Mouse (Mus musculus) hindbrain, embryonic 12.5 days (tissue): ENCODE measurements around the gene Bex3. TPM values are rescaled to one million over a fixed set of nuclear protein-coding genes. Genes with fewer than 3 reads are reported as not detected.
"Not testable (repeated sequence)": the region's sequence is repeated elsewhere in the genome, so short reads cannot be mapped to it uniquely, and the experiment has no call there.

Experiments used
- ATAC-seq: fragments of 200-750 bp; cut with Nextera tagmentation; 2 replicates; pipeline ENCODE4 v1.8.0; 2017; ENCODE audit warnings: moderate TSS enrichment; ENCODE audit not compliant: low FRiP score
- H3K27ac ChIP-seq: fragments of 300-500 bp; sonication (generic); 2 replicates; pipeline ENCODE4 v1.5.1; 2016; ENCODE audit warnings: mild to moderate bottlenecking
- H3K27me3 ChIP-seq: fragments of 300-500 bp; sonication (generic); 2 replicates; pipeline ENCODE4 v1.6.1; 2016; ENCODE audit warnings: mild to moderate bottlenecking
- H3K36me3 ChIP-seq: fragments of 300-500 bp; sonication (generic); 2 replicates; pipeline ENCODE4 v1.6.1; 2016; ENCODE audit warnings: mild to moderate bottlenecking
- H3K4me1 ChIP-seq: fragments of 300-500 bp; sonication (generic); 2 replicates; pipeline ENCODE4 v1.6.1; 2016
- H3K4me2 ChIP-seq: fragments of 300-500 bp; sonication (generic); replicated peaks from 2 replicates; pipeline ENCODE4 v1.6.1; 2016; ENCODE audit warnings: mild to moderate bottlenecking
- H3K4me3 ChIP-seq: fragments of 300-500 bp; sonication (generic); 2 replicates; pipeline ENCODE4 v1.5.1; 2016; ENCODE audit warnings: mild to moderate bottlenecking
- H3K9ac ChIP-seq: fragments of 300-500 bp; sonication (generic); 2 replicates; pipeline ENCODE4 v1.6.1; 2016; ENCODE audit warnings: mild to moderate bottlenecking, moderate library complexity
- H3K9me3 ChIP-seq: fragments of 300-500 bp; sonication (generic); replicated peaks from 2 replicates; pipeline ENCODE4 v1.6.1; 2016; ENCODE audit warnings: mild to moderate bottlenecking
- WGBS: fragments of 180-500 bp; shearing (Covaris S2); methylation state at CpG from one replicate; pipeline ENCODE4 v1.1.7; 2016; 5-methylcytosine and 5-hydroxymethylcytosine counted together
- polyA plus RNA-seq: library from polyadenylated mRNA; unstranded; fragments of >200 nt; fragmentation: Nextera tagmentation; extraction: Ambion mirVana; gene quantifications from 2 replicates; pipeline ENCODE4 v1.2.1, GENCODE M21; 2016

Bex3 gene
- polyA plus RNA-seq, 1 experiment from 2014 or later = 656 TPM

DNA sequence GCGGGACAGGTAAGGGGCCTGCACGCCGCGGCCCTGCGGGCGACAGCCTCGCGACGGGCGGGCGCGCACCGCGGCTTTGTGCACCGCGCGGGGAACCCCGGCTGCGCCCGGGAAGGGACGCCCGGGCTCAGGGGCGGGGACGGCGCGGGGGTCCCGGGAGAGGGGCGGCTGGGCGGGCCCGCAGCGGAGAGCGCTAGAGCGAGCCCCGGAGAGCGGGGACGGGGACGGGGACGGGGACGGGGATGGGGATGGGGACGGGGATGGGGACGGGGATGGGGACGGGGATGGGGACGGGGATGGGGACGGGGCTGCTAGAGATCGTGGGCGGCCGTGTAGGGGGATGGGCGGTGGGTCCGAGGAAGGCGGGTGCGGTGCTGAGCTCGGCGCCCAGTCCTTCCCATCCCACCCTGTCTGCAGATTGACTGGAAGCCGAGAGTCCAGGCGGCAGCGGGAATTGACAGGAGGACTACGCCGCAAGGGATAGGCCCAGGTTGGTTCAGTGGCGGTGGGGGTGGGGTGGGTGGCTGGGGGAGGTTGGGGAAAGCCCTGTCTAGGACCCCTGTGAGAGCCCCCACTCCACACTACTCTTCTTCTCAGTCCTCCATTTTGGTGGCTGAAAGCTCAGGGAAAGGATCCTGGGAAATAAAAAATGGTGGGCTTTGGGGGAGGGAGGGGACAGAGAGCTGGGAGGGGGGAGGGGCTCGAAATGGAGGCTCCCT lies 499 bp downstream of the Bex3 start:
- Histone ChIP-seq H3K27ac (peak overlapping the region; percentile 68), H3K4me2 (peak overlapping the region; percentile 53), H3K4me3 (peak overlapping the region; percentile 41), H3K9ac (peak overlapping the region; percentile 74)
- not testable (repeated sequence) for H3K4me1 ChIP-seq, H3K9me3 ChIP-seq, H3K36me3 ChIP-seq, H3K27me3 ChIP-seq
- peak; percentile 80 for ATAC-seq
- WGBS = 42% methylated on average over 18 of the region's 60 CpGs

DNA sequence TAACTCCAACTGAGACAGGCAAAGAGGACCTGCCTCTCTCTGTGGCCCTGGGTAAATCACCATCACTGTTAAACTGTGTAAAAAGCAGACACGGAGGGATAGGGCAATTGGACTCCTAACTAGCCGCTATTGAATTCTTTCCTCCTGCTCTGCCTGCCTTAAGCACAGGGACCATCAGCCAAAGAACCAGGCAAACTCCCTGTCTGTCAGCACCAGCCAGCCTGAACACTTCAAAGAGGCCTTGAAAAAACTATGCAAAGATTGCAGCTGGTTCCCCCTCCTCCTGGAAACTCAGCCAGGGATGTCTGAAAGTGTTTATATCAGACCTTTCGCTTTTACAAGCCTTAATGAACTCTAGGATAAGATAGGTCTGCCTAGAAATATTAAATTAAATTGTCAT lies 4.5 kb downstream of the Bex3 start:
- no peaks in the 10 kb centered on the region for H3K9me3 ChIP-seq
- H3K9ac ChIP-seq = no peak overlapping the region
- H3K36me3 ChIP-seq = no peaks in the 10 kb centered on the region
- 24% methylated on average over 3 of the region's 3 CpGs for WGBS
- H3K4me1 ChIP-seq = 0 out of 2 replicates have a peak, but pooled peaks cover 2% of the 10 kb centered on the region
- ATAC-seq = no peak
- H3K27ac ChIP-seq = 0 out of 2 replicates have a peak overlapping the region, but pooled peaks have one; percentile 18
- no peak overlapping the region for H3K4me3 ChIP-seq
- H3K4me2 ChIP-seq = no peak overlapping the region
- H3K27me3 ChIP-seq = peaks cover 4% of the 10 kb centered on the region

DNA sequence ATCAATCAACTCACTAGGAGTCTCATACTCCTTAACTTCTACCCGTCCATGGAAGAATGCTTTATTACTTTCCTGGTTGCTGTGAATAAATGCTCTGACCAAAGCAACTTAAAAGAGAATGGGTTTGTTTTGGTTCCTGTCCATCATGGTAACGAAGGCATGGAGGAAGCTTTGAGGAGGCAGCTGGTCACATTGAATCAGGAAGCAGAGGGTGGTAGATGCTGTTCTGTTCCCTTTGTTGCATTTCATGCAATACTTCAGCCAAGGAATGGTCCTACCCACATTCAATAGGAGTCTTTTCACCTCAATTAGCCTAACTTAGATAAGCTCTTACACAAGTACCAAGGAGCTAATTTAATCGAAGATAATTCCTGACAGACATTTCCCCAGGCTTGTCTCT lies 5.3 kb downstream of the Bex3 start:
- no peak for ATAC-seq
- Histone ChIP-seq H3K4me3 (no peak overlapping the region), H3K27me3 (peaks cover 4% of the 10 kb centered on the region; the same call in 1 of the 2 replicates), H3K9me3 (no peaks in the 10 kb centered on the region), H3K9ac (no peak overlapping the region), H3K36me3 (no peaks in the 10 kb centered on the region), H3K4me1 (0 out of 2 replicates have a peak, but pooled peaks cover 2% of the 10 kb centered on the region), H3K27ac (no peak overlapping the region), H3K4me2 (no peak overlapping the region)
- WGBS = 33% methylated on average over 3 of the region's 3 CpGs

DNA sequence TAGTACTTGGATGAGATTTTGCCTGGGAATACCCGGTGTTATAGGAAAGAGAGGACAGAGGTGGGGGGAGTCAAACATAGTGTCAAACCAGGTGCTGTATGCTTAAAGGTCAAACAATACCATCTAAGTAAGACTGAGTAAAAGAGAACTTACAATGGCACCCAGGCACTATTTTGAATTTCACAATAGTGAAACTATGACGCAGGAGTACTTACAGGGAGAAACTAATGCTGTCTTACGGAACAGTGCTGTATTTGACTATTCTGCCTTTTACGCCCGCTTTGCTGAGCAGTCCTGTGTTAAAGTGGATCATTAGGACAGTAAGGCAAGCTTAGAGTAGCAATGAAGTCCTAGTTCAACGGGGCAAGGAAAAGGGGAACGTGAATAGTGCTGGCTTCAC lies 7.5 kb downstream of the Bex3 start:
- Histone ChIP-seq H3K36me3 (no peaks in the 10 kb centered on the region), H3K9me3 (no peaks in the 10 kb centered on the region), H3K27ac (no peak overlapping the region), H3K9ac (no peak overlapping the region), H3K27me3 (peaks cover 4% of the 10 kb centered on the region; the same call in 1 of the 2 replicates), H3K4me2 (no peak overlapping the region), H3K4me1 (no peaks in the 10 kb centered on the region), H3K4me3 (no peak overlapping the region)
- WGBS = 84% methylated on average over 7 of the region's 7 CpGs
- no peak for ATAC-seq

DNA sequence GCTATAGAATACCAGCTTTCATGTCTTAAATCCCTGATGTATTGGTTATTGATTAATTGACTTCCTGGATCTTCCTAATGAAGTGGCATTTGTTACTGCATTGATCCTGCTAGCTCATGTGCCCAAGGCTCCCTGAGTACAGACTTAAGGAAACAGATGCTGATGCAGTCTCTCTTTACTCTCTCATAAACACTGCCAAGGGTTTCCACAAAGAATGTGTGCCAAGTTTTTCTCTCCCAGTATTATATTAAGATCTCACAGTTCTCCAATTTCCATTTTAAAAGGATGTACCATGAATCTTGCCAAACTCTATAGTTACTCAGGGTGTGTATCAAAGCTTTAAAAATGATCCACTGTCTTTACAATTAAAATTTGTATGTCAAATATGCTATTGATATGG lies 8.3 kb downstream of the Bex3 start:
- no peak overlapping the region for H3K4me2 ChIP-seq
- ATAC-seq = no peak

DNA sequence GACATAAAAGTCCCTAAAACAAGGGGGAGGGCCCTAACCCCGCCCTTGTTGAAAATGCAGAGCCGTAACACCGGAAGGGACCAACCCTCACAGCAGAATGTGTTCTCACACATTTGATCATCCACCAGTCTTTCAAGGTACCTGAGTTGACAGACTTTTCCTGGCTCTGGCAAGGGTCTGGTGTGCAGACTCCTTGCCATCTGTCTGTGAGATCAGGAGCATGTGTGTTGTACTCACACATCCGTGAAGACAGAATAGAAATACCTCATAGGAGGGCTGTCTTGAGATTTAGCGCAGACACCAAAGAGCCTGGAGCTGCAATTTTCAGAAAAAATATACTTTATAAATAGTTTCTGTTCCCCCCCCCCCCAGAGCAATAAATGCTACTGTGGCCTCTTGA lies 9.4 kb downstream of the Bex3 start:
- Histone ChIP-seq H3K9me3 (no peaks in the 10 kb centered on the region), H3K4me3 (no peak overlapping the region), H3K4me1 (no peaks in the 10 kb centered on the region), H3K36me3 (no peaks in the 10 kb centered on the region), H3K27me3 (peaks cover 4% of the 10 kb centered on the region; the same call in 1 of the 2 replicates), H3K4me2 (no peak overlapping the region), H3K9ac (no peak overlapping the region), H3K27ac (no peak overlapping the region)
- ATAC-seq = no peak
- 86% methylated on average over 5 of the region's 5 CpGs for WGBS

More for the DNA sequence above, 8.3 kb downstream of the Bex3 start:
- peaks cover 4% of the 10 kb centered on the region; the same call in 1 of the 2 replicates for H3K27me3 ChIP-seq
- no peak overlapping the region for H3K9ac ChIP-seq
- H3K27ac ChIP-seq = no peak overlapping the region
- no peak overlapping the region for H3K4me3 ChIP-seq
- no peaks in the 10 kb centered on the region for H3K36me3 ChIP-seq
- H3K4me1 ChIP-seq = no peaks in the 10 kb centered on the region
- no peaks in the 10 kb centered on the region for H3K9me3 ChIP-seq

DNA sequence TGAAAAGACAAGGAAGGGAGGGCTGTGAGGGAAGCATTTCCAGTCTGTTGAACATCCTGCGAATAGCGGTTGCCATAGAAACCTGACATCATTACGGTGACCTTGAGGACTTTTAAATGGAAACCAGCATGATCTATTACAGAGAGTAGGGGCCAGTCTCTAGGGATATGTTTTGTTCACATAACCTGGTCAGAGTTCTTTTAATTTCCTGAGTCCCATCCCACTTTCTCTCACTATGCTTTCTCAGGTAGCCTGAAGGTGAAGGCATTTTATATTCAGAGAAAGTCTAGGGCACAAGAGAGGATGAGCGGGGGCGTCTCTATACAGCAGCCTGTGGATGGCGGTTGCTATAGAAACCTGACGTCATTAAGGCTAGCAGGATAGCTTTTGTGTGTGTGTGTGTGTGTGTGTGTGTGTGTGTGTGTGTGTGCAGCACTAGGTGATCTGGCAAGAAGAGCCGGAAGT lies 20.8 kb downstream of the Bex3 start:
- H3K27ac ChIP-seq = peak overlapping the region; percentile 78
- peak overlapping the region; percentile 42 for H3K4me2 ChIP-seq
- no peaks in the 10 kb centered on the region for H3K9me3 ChIP-seq
- H3K4me3 ChIP-seq = no peak overlapping the region
- peak; percentile 97 for ATAC-seq
- no peak overlapping the region for H3K9ac ChIP-seq
- 28% methylated on average over 8 of the region's 8 CpGs for WGBS
- no peaks in the 10 kb centered on the region for H3K4me1 ChIP-seq
- no peaks in the 10 kb centered on the region for H3K27me3 ChIP-seq
- no peaks in the 10 kb centered on the region for H3K36me3 ChIP-seq

DNA sequence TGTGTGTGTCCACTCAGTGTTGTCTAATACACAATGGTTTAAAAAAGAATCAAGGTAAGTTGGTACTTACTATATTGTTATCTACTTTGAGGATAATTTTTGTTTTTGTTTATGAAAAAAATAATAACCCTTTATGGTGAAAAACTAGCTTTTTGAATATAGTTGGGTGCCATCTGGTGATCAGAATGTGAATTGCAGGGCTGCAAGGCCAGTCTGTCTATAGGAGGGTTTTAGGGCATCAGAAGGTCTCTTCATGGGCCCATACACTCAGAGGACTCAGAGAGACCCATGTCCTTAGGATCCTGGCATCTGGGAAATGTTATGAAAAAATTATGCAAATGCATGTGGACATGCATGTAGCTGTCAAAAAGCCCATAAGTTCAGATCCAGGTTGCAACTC lies 34.2 kb downstream of the Bex3 start:
- Histone ChIP-seq H3K27ac (no peak overlapping the region), H3K4me3 (no peak overlapping the region), H3K9me3 (no peaks in the 10 kb centered on the region), H3K9ac (no peak overlapping the region), H3K27me3 (no peaks in the 10 kb centered on the region), H3K4me1 (no peaks in the 10 kb centered on the region), H3K4me2 (no peak overlapping the region), H3K36me3 (no peaks in the 10 kb centered on the region)
- ATAC-seq = peak; percentile 54; the same call in 1 of the 2 replicates

DNA sequence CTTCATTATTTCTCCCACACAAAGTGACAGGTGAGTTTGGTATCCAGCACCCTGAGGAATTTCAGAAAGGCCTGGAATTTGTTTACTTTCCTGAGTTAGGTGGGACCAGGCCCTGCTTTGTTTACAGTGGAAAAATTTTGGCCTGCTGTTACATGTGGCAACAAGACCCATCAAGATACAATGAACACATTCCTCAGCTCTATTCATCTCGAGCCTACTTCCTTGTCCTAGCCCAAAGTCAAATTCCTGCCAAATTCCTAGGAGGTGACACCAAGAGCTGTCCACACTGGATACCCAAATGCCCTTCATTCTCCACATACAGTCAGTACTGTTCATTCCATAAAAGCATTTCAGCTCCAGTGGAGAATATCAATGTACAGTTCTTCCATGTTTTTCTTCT lies 36.1 kb downstream of the Bex3 start:
- no peaks in the 10 kb centered on the region for H3K4me1 ChIP-seq

DNA sequence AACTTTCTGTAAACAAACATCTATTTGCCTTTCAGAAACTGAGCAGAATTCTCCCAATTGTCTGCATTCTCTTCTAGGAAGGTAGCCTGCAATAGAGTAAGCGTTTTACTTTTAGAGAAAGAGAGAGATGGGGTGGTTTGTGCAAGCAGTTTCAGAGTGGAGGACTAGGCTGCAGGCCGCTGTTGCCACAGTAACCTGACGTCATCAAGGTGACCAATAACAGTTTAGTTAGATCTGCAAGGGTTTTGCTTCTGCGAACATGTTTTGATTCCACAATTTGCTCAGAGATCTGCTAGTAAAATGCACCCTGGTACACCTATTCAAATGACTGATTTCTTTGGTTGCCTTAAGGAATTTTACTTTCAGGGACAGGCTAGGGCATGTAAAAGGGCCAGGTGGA lies 43.2 kb downstream of the Bex3 start:
- Histone ChIP-seq H3K36me3 (no peaks in the 10 kb centered on the region), H3K4me2 (peak overlapping the region; percentile 8; the same call in 1 of the 2 replicates), H3K4me3 (no peak overlapping the region), H3K4me1 (no peaks in the 10 kb centered on the region), H3K9me3 (no peaks in the 10 kb centered on the region), H3K27ac (no peak overlapping the region), H3K27me3 (no peaks in the 10 kb centered on the region), H3K9ac (no peak overlapping the region)
- 37% methylated on average over 4 of the region's 4 CpGs for WGBS
- ATAC-seq = no peak

More for the DNA sequence above, 36.1 kb downstream of the Bex3 start:
- Histone ChIP-seq H3K4me2 (no peak overlapping the region), H3K27me3 (no peaks in the 10 kb centered on the region), H3K36me3 (no peaks in the 10 kb centered on the region), H3K9me3 (no peaks in the 10 kb centered on the region), H3K9ac (no peak overlapping the region), H3K4me3 (no peak overlapping the region), H3K27ac (no peak overlapping the region)
- 56% methylated on average over 1 of the region's 1 CpGs for WGBS
- no peak for ATAC-seq

DNA sequence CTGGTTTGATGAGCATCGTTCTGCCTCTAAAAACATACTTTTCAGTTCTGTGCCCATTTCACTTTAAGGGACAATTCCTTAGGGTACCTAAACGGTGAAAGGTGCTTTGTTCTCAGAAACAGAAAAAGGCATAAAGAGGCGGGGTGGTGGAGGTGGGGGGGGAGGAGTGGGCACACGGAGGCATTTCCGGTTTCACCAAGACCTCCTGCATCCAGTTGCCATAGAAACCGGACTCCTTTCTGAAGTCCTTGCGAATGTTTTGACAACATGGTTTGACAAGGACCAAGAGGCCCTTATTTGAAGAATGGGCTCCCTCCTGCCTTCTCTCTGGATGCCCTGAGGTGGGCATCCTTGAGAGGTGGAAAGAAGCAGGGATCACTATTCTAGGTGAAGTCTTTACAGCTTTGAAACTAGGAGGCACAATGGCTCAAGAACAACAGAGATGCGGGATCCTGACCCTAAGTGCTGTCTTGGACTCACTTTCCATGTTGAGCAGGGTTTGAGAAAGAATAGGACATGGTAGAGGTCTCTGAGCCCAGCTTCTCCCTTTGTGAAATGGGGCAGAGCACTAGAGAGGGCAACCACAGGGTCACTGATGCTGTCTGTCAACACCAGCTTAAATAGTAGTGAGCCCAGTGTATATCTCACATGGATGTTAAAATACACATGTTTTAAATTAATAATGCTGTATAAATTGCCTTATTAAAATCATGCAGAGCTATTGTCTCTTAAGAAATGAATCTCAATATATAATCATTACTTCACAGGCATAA lies 43.9 kb downstream of the Bex3 start:
- Histone ChIP-seq H3K4me1 (no peaks in the 10 kb centered on the region), H3K9ac (no peak overlapping the region), H3K27ac (no peak overlapping the region), H3K4me3 (no peak overlapping the region), H3K4me2 (peak overlapping the region; percentile 8; the same call in 1 of the 2 replicates), H3K36me3 (no peaks in the 10 kb centered on the region), H3K27me3 (no peaks in the 10 kb centered on the region), H3K9me3 (no peaks in the 10 kb centered on the region)
- ATAC-seq = 0 out of 2 replicates have a peak, but pooled peaks have one; percentile 56
- 32% methylated on average over 8 of the region's 8 CpGs for WGBS

DNA sequence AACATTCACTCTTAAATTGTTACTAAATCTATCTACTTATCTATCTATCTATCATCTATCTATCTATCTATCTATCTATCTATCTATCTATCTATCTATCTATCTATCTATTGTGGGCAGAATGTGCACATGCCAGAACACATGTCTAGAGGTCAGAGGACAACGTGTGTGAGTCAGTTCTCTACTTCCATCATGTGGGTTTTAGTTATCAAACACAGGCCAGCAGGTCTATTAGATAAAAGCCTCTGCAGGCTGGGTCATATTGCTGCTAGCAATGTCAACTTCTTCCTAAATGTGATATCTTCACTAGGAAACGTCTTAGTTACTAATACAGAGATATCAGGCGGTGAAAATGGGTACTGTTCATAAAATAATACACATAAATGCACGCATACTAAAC lies 49.9 kb downstream of the Bex3 start:
- Histone ChIP-seq H3K4me2 (no peak overlapping the region), H3K9ac (no peak overlapping the region), H3K27ac (no peak overlapping the region), H3K9me3 (no peaks in the 10 kb centered on the region), H3K4me3 (no peak overlapping the region), H3K36me3 (no peaks in the 10 kb centered on the region), H3K4me1 (no peaks in the 10 kb centered on the region), H3K27me3 (no peaks in the 10 kb centered on the region)
- 73% methylated on average over 4 of the region's 4 CpGs for WGBS
- ATAC-seq = no peak
